Mouse (Mus musculus) yolk sac, embryonic 10.5 days (tissue): ENCODE results near the gene Pde1c.

Source experiments
- DNase-seq: peaks from one replicate; pipeline ENCODE4 v3.0.0-alpha.2; 2017; ENCODE audit warnings: low spot score

The Pde1c gene

GRCm38 (mm10) chr6:56068516-56068915 lies 500.4 kb downstream of the Pde1c start:
- no peak for DNase-seq

GRCm38 (mm10) chr6:56066632-56067282 lies 502.1 kb downstream of the Pde1c start:
- peak; percentile 14 for DNase-seq

GRCm38 (mm10) chr6:56063736-56064135 lies 505.2 kb downstream of the Pde1c start:
- DNase-seq = no peak

GRCm38 (mm10) chr6:56049104-56049503 lies 519.8 kb downstream of the Pde1c start:
- no peak for DNase-seq

- no peak for DNase-seq
These were observed 520.3 kb downstream of the Pde1c start for GRCm38 (mm10) chr6:56048580-56048979.

- no peak for DNase-seq
These were observed 524.2 kb downstream of the Pde1c start for GRCm38 (mm10) chr6:56044716-56045115.

- no peak for DNase-seq
These were observed 524.6 kb downstream of the Pde1c start for GRCm38 (mm10) chr6:56044270-56044669.

GRCm38 (mm10) chr6:56039476-56040055 lies 529.3 kb downstream of the Pde1c start:
- DNase-seq = no peak

- no peak for DNase-seq
These were observed 533.8 kb downstream of the Pde1c start for GRCm38 (mm10) chr6:56035054-56035453.

- DNase-seq = no peak
These were observed 536.7 kb downstream of the Pde1c start for GRCm38 (mm10) chr6:56032231-56032630.

- no peak for DNase-seq
These were observed 538.9 kb downstream of the Pde1c start for GRCm38 (mm10) chr6:56029986-56030385.

GRCm38 (mm10) chr6:56027966-56028365 lies 540.9 kb downstream of the Pde1c start:
- DNase-seq = no peak

GRCm38 (mm10) chr6:56027318-56027717 lies 541.6 kb downstream of the Pde1c start:
- DNase-seq = no peak

GRCm38 (mm10) chr6:56025533-56025932 lies 543.4 kb downstream of the Pde1c start:
- no peak for DNase-seq
